Mouse (Mus musculus): ENCODE measurements around the gene Dkk1. TPM values are rescaled to one million over a fixed set of nuclear protein-coding genes. Genes with fewer than 3 reads are reported as not detected.

Gene Dkk1
- not detected for total RNA-seq (2023)

GRCm38 (mm10) chr19:30549044-30549853, at the start of gene Dkk1:
Gene Dkk1, minus strand, starts transcription at chr19:30549665.

